Mouse (Mus musculus): ENCODE results near the gene Hspd1.

DNA sequence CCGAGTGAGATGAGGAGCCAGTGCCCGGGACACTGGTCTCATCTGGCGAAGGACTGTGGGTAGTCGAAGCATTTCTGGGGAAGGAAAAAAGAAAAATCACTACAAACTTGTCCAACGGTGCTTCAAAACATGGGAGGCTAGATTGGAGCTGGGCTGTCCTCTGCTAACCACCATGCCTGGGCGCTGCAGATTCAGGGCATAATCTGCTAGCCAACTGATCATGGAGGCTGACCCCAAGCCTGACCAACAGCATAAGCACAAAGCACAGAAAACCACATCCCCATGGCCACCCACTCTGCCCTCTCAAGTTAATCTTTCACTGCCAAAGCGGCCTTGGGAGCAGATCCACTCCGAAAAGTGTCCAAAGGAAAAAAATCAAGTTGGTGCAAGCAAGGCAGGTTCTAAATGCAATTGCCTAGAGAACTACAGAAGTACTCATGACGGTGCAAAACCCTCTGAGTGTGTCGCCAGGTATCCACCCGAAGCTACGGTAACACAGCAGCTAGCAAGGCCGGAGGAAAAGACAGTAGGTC is 1.1 kb downstream of the Hspd1 start:
- TF ChIP-seq CTCF (IDR thresholded peaks at IDR 0.05) = no peak
- no peak for TF ChIP-seq EP300 (IDR thresholded peaks at IDR 0.05)
